Mouse (Mus musculus): ENCODE measurements around the gene Tmem86b. TPM values are rescaled to one million over a fixed set of nuclear protein-coding genes. Genes with fewer than 3 reads are reported as not detected.

Tmem86b gene
- 10 to 100 TPM; 12.5 to 14.8 TPM for total RNA-seq (2021)

DNA sequence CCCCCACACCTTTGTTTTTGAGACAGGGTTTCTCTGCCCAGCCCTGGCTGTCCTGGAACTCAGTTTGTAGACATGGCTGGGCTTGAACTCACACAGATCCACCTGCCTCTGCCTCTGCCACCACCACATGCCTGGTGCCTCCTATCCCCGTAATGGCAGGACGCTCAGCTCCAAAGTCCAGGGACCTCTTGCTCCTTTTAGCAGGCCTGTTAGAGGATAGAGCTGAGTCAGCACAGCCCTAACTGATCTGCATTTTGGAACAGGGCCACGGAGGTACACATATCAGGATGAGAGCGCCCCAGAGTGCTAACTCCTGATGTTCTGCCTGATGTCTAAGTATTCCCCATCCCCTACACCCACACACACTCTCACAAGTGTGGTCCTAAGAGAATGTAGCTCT lies at the start of gene Tmem86b:
Gene Tmem86b (minus strand): TSS at position 392 of the 400 bp plus-strand sequence.
- DNase-seq: no peak
- intact Hi-C loops (cut with DNase I): no loop called here

DNA sequence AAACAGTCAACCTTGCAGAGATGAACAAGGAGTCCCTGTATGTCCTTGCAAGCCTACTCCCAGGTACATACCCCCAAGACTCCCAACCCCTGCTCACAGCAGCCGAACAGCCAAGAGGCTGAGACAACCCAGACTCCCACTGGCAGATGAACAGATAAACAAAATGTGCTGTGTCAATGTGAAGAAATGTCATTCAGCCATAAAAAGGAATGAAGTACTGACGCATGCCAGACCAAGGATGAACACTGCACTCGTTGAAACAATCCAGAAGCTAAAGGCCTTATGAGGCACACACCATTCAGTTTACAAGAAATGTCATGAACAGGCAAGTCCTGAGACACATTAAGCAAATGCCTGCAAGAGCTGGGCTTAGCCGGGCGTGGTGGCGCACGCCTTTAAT lies 44.0 kb upstream of the Tmem86b start:
- DNase-seq: no peak
- intact Hi-C loops (cut with DNase I): no loop called here

DNA sequence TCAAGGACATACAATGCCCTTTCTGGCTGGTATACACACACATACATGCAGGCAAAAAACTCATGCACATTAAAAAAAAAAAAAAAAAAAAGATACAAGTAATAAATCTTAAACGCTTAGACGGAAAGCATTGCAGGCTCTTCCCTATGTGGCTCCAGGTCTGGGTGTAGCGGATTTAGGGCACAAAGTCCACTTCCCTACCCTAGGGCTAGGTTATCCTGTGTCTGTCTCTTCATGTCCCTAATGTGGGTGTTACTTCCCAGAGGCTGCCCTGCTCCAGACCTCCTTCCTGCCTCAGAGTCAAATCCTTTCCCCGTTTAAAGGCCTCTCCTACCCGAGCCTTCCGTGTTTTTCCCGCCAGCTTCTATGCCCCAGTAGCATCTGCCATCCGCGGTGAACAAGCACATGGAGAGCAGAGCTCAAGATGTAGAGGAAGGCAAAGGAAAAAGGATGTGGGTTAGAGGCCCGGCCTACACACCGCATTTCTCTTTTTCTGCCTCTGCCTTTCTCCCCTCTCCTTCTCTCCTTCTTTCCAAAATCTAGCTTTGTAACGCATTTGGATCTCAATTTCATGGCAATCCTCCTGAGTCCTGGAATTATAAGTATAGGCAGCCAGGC lies 43.0 kb upstream of the Tmem86b start:
- intact Hi-C loops (cut with DNase I): no loop called here
- no peak for DNase-seq

DNA sequence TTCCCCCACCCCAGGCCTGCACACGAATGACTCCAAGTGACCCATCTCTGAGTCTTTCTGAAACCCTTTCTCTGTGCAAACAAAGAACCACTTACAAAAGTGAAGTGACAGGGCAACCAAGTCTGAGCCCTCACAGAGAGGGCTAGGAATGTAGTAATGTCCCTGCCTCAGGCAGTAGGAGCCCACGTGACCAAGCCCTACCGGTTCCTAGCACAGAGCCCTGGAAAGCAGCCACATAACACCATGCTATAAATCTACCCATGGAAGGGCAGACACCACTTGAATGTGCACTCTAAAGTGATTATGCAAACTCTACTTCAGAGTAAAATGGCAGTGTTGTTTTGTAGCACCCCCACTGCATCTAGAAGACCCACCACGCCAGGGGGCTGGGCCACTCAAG lies 40.7 kb upstream of the Tmem86b start:
- intact Hi-C loops (cut with DNase I): no loop called here
- no peak for DNase-seq

DNA sequence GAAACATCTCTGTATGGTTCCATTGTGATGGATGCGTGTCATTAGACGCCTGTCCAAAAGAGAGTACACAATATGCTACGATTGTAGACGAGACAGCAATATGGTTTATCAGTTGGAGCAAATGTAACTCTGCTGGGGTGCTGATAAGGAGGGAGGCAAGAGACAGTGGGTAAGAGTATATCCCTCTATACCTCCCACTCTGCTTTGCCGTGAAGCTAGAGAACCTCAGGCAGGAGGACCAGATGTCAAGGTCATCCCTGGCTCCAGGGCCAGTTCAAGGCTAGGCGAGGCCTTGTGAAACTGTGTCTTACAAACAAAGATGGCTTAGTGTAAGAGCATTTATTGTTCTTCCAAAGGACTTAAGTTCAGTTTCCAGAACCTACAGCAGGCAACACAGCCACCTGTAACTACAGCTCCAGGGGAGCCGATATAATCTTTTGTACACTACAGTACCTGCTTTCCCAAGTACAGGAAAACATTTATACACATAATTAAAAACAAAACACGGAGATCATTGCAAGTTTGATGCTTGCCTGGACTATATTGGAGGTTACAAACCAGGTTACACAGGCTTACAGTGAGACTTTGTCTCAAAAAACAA lies 39.5 kb upstream of the Tmem86b start:
- DNase-seq: no peak
- intact Hi-C loops (cut with DNase I): no loop called here

DNA sequence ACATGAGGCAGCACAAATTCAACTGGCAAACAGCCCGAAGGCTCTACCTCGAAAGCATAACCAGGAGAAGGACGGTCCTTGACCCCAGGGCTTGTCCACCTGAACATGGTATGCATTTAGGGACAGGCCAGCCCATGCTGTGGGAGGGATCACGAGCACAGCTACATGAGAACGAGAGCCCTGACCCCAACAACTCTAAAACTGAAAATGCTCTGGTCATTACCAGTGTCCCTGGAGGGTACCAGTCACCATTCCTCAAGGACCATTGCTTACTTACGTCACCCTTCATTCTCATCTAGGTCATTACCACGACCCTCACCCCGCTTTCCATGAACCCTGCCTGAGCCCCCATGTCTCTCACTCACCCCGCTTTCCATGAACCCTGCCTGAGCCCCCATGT lies 37.9 kb upstream of the Tmem86b start:
- intact Hi-C loops (cut with DNase I): no loop called here
- no peak for DNase-seq

DNA sequence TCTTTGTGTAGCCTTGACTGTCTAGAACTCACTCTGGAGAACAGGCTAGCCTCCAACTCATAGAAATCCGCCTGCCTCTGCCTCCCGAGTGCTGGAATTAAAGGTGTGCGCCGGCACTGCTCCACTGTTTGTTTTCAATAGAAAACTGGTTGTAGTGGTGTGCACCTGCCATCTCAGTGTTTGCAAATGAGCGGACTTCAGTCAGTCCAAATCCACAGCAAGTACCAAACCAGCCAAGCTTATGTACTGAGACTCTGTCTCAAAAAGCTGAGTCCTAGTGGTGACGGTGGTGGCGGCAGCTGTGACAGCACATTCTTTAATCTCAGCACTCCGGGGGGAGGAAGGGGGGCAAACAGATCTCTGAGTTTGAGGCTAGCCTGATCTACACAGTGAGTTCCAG lies 37.3 kb upstream of the Tmem86b start:
- intact Hi-C loops (cut with DNase I): no loop called here
- no peak for DNase-seq

DNA sequence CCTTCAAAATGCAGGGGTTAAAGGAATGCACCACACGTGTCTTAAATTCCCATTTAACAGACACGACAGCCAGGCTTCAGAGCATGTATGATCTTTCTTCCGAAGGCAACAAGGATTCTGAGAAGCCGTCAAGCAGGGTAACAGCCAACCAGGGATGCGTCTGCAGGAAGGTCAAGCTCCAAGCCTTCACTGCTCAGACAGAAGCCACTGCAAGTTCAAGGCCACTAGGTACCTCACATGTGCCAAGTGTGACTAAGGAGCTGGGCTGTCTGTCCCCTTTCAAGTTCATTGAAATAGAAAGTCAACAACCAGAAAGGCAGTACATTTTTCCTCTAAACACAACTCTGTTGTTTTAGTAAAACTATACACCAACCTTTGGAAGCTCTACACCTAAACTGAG lies 35.6 kb upstream of the Tmem86b start:
- intact Hi-C loops (cut with DNase I): no loop called here
- no peak for DNase-seq

DNA sequence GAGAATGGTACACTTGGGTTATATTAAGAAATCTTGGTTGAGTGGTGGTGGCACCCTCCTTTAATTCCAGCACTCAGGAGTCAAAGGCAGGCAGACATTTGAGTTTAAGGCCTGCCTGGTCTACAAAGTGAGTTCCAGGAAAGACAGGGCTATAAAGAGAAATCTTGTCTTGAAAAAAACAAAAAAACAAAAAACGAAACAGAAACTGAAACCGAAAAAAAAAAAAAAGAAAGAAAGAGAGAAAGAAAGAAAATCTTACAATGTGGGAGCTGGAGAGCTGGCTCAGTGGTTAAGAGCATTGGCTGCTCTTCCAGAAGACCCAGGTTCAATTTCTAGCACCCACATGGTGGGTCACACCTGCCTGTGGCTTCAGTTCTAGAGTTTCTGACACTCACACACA lies 32.5 kb upstream of the Tmem86b start:
- DNase-seq: no peak
- intact Hi-C loops (cut with DNase I): no loop called here

DNA sequence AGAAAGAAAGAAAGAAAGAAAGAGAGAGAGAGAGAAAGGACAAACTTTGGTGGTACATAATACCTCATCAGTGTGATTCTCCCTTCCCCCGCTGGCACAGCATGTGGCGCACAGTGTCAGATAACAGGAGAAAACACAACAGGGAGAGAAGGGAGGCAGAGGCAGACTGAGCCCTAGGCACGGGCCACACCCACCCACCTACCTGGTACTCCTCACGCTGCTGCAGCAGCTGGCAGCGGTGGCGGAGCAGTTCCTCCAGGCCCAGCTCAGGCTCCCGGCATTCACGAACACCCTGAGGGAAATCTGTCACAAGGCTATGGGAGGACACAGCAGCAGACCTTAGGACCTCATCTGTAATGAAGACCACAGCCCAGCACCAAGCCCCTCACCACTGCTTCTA lies 32.0 kb upstream of the Tmem86b start:
- no peak for DNase-seq
- intact Hi-C loops (cut with DNase I): no loop called here

DNA sequence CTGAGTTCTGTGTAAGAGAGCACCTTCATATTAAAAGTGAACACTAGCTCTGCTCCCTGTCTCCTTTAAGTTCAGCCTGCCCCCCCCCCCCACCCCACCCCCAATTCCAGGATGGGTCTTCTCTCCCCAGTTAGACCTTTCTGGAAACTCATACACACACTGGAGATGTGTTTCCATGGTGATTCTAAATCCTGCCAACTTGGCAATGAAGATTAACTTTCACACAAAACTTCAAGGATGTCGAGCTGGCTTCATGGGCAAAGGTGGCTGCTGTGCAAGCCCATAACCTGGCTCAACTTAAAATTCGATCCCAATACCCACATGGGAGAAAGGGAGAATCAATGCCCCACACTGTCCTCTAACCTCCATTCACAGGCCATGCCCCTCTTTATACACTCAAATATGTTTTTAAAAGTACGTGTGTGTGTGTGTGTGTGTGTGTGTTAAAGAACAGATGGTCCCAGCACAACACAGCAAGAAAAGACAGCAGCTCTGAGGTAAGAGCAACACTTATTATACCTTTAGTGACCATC lies 28.8 kb upstream of the Tmem86b start:
- DNase-seq: no peak
- intact Hi-C loops (cut with DNase I): no loop called here

DNA sequence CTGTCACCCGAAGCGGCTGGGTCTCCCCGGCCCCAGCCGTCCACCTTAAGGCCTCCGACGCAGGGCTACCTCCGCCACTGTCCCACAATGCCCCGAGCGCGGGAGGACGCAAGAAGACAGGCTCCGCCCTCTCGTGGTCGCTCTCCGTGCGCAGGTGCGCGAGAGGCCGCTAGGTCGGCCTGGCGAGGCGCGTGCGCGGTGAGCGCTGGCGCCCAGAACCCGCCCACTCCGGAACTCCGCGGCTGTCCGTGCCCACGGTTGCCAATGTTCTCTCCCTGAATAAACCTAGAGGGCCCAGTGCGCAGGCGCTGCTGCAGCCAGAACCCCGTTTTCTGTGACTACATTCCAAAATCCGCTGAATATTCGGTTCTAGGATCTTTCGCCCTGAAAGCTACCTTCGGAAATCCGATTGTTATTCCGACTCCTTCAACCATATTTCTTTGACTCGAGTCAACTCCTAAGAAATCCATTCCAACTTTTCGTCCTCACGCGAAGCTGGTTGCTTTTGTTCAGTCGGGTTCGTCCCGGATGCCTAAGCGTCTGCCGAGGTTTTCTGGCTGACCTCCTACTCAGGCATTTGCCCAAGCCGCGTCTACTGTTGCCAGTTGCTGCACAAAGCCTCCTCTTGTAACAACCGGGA lies 27.8 kb upstream of the Tmem86b start, which contains the start of gene Ppp6r1:
Gene Ppp6r1 (minus strand): TSS at position 108 of the 640 bp plus-strand sequence.
- intact Hi-C loops (cut with DNase I): no loop called here
- DNase-seq: peak; percentile 97

DNA sequence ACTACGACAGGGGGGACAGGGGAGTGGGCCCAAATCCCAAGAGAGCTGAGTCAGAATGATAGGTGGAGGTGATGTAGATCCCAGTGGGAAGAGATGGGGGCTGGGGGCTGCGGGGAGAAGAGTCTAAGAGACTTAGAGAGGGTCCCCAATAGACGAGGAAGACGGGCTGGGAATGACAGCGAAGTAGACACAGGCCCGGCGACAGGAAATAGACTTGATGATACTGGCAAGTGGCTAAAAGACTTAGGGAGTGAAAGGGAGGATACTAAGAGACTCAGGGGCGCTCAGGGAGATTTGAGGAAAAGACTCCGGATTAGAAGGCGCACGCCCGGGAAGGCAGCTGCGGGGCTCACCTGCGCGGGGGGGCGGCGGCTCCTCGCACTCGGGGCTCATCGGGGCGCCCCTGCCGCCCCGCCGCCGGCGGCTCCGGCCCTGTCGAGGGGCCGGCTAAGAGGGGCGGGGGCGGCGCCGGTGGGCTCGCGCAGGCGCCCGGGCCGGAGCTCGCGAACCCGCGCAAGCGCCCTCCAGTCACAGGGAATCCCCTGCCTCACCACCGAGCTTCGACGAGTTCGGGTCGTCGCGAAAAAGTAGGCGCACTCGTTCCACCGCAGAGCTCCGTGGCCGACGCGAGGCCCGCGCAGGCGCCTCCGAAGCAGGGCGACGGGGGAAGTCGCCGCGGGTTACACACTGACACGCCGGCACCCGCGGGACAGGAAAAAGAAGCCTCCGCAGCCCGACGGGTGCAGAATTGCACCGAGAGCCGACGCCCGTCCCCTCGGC lies 27.1 kb upstream of the Tmem86b start:
- intact Hi-C loops (cut with DNase I): no loop called here
- peak; percentile 55 for DNase-seq

DNA sequence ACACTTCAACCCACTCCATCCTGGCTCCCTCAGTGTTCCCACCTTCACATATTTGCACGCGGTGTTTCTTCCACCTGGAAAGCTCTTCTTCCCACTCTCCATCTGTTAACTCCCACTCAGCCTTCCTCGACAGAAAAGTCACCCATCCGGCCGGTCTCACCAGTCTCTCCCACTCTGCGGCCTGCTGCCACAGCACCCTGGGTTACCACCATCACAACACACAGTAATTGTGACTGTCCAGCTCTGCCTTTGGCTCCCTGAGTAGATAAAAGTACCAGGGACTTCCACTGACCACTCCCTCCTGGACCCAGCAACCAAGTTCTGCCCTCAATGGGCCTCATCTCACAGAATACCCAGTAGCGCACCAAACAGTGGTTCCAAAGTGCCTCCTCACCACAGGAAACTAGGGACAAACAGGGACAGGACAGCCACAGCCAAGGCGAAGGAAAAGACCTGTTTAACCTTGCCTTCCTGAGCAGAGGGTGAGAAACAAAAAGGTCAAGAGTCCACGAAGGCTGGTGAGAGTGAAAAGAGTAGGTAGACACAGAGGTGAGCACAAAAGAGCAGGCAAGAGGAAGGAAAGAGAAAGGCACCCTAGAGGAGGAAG lies 26.4 kb upstream of the Tmem86b start:
- intact Hi-C loops (cut with DNase I): no loop called here

DNA sequence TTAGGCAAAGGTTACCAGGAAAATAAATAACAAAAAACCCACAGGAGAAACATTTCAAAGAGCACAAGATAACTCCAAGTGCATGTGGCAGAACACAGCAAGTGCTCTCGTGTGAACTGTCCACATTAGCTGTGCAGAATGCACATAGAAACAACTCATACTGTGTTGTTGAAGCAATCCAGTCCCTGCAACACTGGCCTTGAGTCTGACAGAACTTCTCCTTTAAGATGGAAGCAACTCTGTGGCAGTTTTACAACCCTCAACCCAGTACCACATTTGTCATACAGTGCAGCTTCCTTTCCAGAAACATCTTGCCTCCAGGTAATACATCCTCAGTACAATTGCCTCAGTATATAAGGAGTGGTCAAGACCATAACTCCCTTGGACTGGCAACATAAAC lies 25.6 kb upstream of the Tmem86b start:
- intact Hi-C loops (cut with DNase I): no loop called here
- DNase-seq: no peak

More for the DNA sequence above, 26.4 kb upstream of the Tmem86b start:
- no peak for DNase-seq

DNA sequence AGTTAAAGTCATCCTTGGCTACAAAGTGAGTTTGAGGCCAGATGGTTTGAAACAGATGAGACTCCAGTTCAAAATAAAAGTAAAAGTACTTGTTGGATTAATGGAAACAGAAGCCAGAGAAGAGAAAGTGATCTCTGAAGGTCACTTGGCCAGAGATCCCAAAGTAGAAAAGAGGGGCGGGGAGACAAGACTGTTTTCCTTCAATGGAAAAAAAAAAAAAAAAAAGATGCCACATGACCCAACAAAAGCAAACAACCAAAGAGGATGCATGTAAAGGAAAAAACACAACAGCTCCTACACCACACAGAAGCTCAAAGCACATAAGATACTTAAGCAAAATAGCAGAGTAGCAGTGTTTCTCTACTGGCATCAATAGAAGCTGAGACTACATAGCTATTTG lies 24.7 kb upstream of the Tmem86b start:
- intact Hi-C loops (cut with DNase I): no loop called here
- no peak for DNase-seq

DNA sequence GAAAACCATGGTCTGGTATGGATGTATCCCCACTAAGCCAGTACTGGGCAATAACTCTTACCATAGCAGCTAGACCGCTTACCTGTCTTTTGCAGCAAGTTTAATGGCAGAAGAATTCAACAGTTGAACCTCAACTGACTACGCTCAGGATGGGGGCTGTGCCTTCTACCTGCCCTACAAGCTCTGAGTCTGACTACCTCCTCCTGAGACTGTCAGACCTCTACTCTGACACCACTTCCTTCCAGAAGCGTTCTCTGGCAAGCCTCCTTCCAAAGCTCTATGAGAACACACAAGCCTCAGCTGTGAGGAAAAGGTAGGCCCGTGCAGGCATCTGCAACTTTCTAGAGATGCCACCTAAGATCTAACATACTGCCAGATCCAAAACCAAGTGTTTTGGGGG lies 24.2 kb upstream of the Tmem86b start:
- intact Hi-C loops (cut with DNase I): no loop called here
- DNase-seq: no peak

DNA sequence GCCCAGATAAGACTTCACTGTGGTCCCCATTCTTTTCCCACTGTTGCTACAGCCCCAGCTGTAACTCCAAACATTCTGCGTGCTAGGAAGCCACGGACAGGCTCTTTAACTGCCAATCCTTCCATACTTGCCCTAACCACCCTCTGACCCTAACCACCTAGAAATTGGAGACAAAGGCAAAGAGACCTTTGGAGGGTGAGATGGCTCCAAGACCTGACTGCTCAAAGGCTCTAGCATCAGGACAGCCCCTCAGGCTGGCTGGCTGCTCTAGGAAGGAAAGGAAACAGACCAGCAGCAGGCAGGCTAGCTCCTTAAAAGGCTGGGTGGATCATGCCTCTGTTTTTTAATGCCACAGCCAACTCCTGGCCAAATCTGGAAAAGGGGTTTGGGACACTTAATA lies 23.0 kb upstream of the Tmem86b start:
- intact Hi-C loops (cut with DNase I): no loop called here
- no peak for DNase-seq

DNA sequence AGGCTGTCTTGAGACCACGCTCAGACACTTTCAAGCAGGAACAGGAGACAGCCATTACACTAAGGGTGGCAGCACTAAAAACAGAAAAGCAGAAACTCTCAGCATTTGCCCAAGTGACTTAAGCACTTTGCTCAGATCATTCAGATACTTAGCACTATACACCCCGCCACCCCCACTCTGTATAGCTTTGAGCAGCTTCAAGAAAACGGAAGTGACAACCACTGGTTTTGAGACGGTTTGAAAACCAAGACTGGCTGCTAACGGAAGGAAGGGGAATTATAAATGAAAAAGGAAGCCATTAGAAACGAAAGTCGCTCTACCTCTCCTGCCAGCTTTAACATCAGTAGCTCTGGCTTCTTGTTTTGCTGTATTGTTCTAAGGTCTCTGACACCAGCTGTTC lies 22.6 kb upstream of the Tmem86b start:
- DNase-seq: no peak
- intact Hi-C loops (cut with DNase I): no loop called here

DNA sequence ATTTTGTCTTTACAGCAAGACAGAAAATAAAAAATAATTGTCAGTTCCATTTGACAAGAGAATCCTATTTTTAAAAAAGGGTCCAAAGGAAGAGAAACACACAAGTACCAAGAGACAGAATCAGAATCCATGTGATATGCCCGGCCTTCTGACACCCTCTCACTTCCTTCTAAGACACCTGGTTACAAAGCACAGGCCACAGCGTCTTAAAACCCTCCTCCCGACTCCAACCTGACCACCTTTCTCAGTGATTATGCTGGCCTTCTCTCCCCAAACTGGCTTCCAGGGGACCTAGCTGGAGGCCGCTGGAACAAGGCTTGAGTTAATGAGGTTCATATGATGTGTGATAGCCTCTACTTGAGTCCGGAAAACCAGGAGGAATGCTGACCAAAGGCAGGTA lies 22.1 kb upstream of the Tmem86b start:
- intact Hi-C loops (cut with DNase I): no loop called here
- DNase-seq: no peak

DNA sequence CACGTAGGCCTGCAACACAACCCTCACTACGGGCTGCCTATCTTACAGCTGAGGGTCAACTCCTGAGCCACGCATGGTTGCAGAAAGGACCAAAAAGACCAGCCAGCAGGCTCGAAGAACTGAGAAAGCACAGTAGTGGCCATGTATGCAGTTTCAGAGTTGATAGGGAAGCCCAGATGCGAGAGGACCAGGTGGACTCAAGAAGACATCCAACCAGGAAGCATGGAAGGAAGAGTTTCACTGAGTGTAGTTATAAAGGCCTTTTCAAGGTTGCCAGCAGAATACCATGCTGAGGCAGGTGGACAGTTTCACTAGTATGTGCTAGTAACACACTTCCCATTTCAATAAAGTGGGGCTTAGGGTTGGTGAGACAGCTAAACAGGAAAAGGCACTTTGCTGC lies 21.5 kb upstream of the Tmem86b start:
- DNase-seq: no peak

More for the DNA sequence above, 21.5 kb upstream of the Tmem86b start:
- intact Hi-C loops (cut with DNase I): no loop called here
